Mouse (Mus musculus) adrenal gland, postnatal 4 days (tissue): ENCODE measurements around the gene Rexo4. TPM values are rescaled to one million over a fixed set of nuclear protein-coding genes. Genes with fewer than 3 reads are reported as not detected.

Experiments
- DNase-seq, 2 experiments: peaks; one replicate each; pipeline ENCODE4 v3.0.0; 2021 to 2022; ENCODE audit warnings: low spot score in 2 of 2, mixed read lengths in 2 of 2
- long read RNA-seq, 2 experiments: library from polyadenylated mRNA; stranded (forward); transcript quantifications; one replicate each; pipeline ENCODE4 v2.0.0; 2021
- total RNA-seq, 2 experiments: library from RNA; stranded (reverse); gene quantifications; 2 replicates each; pipeline ENCODE4 v1.2.3; 2021

Rexo4 gene
- 10 to 100 TPM; 40.7 to 43.0 TPM for total RNA-seq
- long read RNA-seq, experiment 1, transcript Rexo4-201 (8 exons, 2,281 nt) = major isoform, 9 of 18 reads
- long read RNA-seq, experiment 1, partial matches to known transcripts = 1 of 18 reads
- long read RNA-seq, experiment 1, other reads (novel, unspliced or antisense) = 8 of 18 reads
- long read RNA-seq, experiment 2, transcript Rexo4-201 (8 exons, 2,281 nt) = major isoform, 8 of 20 reads
- long read RNA-seq, experiment 2, partial matches to known transcripts = 2 of 20 reads
- long read RNA-seq, experiment 2, other reads (novel, unspliced or antisense) = 10 of 20 reads

DNA sequence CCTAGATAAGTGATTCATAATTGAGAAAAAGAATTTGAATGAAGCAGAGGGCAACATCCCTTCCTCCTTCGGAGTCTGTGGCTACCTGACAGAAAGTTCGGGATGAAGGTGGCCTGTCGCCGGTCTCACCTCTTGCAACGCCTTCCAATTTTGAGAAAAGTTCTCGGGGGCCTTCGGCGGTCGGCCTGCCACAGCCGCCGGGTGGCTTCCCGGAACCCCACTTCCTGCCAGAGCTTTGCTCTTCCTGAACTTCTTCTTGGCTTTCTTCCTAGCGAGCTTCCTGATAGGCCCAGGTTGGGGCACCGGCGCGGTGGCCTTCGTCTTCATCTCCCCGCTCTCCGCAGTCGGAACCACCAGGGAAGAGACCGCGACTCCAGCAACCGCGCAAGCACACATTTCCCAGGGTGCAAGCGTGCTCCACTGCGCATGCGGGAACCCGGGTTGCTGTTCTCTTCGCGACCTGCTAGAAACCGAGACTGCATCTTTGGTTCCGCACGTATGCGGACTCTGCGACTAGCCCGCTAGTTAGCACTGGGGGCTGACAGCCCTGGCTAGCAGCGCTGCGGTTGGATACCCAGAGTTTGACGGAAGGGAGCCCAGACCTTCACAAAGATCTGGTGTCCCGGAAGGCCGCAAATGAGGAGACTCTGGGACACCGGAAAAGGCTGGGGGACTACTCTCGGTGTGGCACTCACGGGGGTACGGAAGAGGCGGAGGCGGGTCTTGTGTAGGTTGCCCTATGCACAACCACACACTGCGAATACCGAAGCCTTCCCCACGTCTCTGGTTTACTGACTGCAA, at the start of gene Rexo4:
Gene Rexo4, minus strand, starts transcription at position 464 of the 801 bp plus-strand sequence.
- peak; percentile 80 to 90 for DNase-seq

- peak; percentile 67 to 84 for DNase-seq
These were observed 45.6 kb upstream of the Rexo4 start, which contains the start of gene Cacfd1 for GRCm38 (mm10) chr2:27009714-27010244. Gene Cacfd1, plus strand, starts transcription at chr2:27009926.

DNA sequence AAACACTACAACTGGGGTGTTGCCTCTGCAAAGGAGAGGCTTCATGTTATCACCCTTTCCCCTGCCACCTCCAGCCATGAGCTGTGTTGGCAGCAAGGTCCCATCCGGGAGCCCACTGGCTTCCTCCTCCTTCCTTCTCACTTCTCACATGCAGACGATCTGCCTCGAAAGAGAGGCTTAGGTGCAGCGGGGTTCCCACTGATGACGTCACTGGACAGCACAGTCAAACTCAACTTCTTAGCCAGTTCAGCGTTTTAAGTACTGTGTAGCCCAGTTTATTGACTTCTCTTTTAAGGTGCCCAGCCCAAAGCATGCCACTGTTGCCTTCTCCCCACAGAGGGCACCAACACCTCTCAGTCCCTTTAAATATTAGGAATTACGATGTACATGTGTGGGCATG, 43.5 kb upstream of the Rexo4 start:
- no peak for DNase-seq

- no peak for DNase-seq
These were observed 42.1 kb upstream of the Rexo4 start for GRCm38 (mm10) chr2:27006255-27006654.

DNA sequence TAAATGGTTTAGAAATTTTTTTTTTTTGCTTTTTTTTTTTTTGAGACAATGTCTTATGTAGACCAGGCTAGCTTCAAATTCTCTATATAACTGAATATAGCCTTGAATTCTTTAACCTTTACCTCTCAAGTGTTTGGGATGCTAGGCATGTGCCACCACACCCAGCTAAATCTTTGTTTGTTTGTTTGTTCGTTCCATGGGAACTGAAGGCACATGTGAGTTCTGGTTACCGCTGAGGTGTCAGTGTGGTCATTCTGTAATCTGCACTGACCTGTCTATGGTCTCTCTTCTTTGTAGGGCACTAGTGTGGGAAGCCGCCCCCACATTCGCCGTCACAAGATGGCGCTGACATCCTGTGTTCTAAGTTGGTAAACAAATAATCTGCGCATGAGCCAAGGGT, 33.8 kb upstream of the Rexo4 start:
- DNase-seq = no peak

DNA sequence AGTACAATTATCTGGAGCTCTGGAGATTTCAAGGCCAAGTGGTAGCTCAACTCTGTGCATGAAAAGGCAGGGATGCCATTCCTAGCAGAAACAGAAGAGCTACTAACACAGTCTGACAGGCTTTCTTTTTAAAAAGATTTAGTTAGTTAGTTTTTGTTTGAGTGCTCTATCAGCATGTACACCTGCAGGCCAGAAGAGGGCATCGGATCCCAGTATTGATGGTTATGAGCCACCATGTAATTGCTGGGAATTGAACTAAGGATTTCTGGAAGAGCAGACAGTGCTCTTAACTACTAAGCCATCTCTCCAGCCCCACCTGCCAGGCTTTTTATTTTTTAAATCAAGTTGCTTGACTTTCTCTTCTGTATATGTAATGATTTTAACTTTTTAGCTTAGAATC, 33.3 kb upstream of the Rexo4 start:
- no peak for DNase-seq

GRCm38 (mm10) chr2:26993936-26994335, 29.8 kb upstream of the Rexo4 start:
- DNase-seq = no peak

DNA sequence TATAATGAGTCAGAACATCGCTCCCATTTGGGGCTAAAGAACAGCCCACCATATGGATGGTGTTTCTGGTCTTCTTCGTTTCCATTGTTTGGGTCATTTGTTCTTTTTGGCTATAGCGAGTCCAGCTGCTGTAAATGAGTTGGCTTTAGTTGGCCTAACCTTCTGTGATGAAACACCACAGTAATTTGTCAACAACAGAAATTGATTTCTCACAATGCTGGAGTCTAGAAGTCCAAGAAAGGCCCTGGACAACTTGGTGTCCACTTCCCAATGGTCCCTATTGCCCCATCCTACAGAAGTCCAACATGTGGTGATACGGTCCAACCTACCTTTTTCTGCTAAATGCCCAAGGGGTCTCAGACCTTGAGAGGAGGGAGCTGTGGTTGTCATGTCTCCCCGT, 20.5 kb upstream of the Rexo4 start:
- DNase-seq = no peak

DNA sequence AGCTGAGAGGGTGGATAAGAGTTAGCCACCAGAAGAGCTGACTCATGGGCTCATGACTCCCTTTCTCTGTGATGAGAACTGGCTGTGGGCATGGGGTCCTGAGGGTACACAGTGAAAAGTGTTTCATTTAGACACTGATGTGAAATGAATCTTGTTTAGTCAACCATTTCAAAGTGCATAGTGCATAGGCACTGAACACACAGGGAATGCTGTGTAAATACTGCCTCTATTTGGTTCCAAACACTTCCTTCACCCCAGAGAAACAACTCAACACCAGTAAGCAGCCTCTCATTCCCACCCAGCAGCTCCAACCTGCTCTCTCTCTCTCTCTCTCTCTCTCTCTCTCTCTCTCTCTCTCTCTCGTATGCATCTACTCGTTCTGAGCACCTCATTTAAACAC, 20.0 kb upstream of the Rexo4 start:
- no peak for DNase-seq

GRCm38 (mm10) chr2:26980361-26980760, 16.2 kb upstream of the Rexo4 start:
- no peak for DNase-seq

DNA sequence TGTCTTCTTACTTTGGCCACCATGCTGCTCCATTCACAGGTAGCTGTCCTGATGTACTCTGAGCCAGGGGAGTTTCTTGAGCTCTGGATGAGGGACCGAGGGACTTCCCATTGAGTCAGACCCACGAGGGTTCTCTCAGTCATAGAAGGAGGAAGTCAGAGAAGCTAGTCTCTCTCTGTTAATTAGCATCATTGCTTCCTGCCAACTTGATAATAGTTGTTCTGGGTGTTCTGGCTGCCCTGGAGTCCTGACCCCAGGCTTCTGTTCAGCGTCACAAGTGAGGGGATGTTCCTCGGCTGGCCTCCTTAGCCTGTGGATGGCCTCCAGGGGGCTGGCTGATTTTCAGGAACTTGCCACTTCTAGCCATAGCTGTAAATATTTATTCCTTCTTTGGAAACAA, 9.8 kb upstream of the Rexo4 start:
- no peak for DNase-seq

- DNase-seq = no peak
These were observed 8.9 kb upstream of the Rexo4 start, which contains the start of gene Adamts13 for GRCm38 (mm10) chr2:26973116-26973515. Gene Adamts13, plus strand, starts transcription at chr2:26973416.

DNA sequence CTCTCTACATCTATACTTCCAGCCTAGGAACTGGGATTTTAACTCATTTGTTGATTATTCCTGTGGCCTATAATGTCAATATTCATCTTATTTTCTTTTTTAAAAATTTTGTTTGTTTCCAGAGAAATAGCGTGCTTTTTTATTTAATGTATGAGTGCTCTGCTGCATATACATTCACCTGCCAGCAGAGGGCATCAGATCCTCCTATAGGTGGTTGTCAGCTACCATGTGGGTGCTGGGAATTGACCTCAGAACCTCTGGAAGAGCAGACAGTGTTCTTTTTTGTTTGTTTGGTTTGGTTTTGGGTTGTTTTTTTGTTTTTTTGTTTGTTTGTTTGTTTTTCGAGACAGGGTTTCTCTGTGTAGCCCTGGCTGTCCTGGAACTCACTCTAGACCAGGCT, 3.1 kb upstream of the Rexo4 start:
- DNase-seq = no peak

- no peak for DNase-seq
These were observed 661 bp upstream of the Rexo4 start for GRCm38 (mm10) chr2:26964724-26965370.

DNA sequence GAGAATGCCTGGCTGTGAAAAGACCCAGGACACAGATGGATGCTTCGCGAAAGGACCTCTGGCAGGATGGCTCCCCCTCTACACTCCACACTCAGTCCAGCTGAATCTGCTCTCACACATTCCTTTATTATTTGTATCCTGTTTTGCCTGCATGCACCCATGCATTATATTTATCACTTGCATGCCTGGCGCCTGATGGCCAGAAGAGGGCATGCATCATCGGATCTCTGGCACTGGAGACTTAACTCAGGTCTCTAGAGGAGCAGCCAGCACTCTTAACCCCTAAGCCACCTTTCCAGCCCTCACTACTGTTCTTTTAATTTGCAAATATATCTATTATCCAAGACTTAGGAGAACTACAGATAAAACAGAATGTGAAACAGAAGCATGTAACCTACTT, 3.4 kb downstream of the Rexo4 start:
- DNase-seq = no peak

GRCm38 (mm10) chr2:26957488-26957859, 6.7 kb downstream of the Rexo4 start:
- DNase-seq = no peak

DNA sequence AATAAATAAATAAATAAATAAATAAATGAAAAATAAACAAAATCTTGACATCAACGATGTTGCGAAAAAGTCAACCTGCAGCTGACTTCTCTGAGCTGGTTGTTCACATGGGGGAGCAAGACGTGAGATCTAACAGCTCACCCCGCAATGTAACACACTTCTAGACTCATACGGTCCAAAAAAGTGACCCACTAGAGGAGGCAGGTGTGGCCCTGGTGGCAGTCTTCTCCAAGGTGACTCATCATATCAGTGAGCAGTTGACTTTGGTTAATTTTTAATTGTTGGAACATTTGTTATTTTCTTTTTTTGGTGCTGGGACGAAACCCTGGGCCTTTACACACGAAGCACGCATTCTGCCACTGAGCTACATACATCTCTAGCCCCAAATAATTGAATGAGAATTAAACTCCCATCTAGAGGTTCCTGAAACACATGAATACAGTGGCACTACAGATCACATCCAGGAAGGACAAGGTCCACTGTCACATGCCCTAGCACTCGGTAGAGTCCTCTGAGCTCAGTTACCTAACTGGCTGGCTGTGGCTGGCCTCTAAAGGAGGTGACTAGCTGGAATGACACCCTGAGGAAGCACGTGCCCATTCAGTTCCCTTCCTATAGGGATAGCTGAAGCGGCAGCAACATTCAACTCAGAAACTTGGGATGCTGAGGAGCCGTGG, 7.2 kb downstream of the Rexo4 start:
- DNase-seq = no peak

DNA sequence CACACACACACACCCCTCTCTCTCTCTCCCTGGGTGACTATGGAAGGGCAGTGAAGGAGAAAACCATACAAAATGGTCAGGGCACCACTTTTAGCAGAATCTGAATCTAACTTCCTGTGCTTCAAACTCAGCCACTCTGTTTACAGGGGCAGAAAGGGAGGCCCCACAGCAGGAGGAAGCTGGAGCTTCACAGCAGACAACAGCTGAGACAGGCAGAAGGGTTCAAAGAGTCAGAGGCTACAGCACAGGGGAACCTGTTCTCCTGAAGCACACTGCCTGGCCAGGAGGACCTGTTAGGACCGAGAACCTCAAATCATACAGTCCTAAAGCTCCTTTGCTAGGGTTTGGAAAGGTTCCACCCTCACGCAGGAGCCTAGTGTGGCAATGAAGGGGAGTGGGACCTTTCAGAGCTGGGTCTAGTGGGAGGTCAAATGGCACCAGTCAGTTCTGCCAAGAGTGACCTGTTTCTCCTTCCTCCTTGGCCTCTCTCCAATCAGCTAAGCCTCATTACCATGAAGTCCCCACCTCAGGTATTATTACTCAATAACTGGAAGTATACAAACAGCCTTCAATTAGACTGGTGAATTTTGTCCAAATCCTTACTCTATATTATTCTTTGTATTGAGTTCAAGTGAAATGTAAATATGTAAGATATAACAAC, 9.3 kb downstream of the Rexo4 start:
- DNase-seq = no peak

- DNase-seq = no peak
These were observed 11.3 kb downstream of the Rexo4 start for GRCm38 (mm10) chr2:26952866-26953265.

DNA sequence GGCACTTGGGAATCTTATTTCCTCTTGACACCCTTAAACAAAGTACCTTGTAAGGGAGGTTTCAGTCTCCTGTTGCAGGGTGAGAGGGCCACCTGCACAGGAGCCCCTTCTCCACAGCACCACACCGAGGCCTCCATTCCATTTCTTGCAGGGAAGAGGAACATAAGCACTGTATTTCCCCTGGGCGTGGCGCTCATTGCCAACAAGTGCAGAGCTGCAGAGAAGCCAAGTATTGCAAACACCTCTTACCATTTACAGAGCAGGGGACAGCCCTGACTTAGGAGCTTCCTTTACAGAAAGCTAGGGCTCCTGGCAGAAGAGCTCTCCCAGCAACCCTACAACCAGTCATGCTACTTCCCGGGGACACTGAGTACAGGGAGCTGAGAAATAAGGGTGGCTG, 12.0 kb downstream of the Rexo4 start:
- DNase-seq = no peak
